Mouse (Mus musculus): ENCODE measurements at regions not wholly inside any gene's neighbourhood (a gene's known extent, or its start where the extent isn't known, plus 50 kb on each side); places are given as distances from the start of the nearest gene placed in this dataset.

DNA sequence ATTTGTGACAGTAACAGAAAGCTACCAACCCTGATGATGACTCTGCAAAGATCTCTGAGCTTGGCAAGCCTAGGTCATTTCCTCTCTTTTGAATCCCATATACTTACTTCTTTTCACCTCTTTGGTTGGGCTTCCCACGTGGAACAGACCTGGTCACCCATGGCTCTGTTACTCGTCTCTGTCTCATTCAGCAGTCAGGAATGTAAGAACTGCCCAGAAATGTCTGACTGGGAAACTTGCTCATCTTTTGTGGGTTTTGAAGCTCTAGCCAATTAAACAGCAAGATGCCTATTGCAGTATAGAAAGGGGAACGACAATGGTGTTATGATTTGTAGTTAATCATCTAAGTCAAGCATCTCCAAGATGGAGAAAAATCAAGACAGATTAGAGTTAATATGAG is 136.2 kb upstream of the Tgfbr2 start:
- TF ChIP-seq TCF12 (IDR thresholded peaks at IDR 0.05; ENCODE audit: low read depth, low read length) (no peak), MYC (IDR thresholded peaks at IDR 0.05; ENCODE audit: low read depth, low read length) (no peak), SIN3A (IDR thresholded peaks at IDR 0.05; ENCODE audit: low read length) (no peak), CTCF (conservative IDR thresholded peaks at IDR 0.05 in 1 of 2, IDR thresholded peaks at IDR 0.05 in 1 of 2; ENCODE audit: low read depth in 2 of 2, low read length in 2 of 2) (no peak), UBTF (IDR thresholded peaks at IDR 0.05; ENCODE audit: low read depth, low read length) (no peak), NELFE (IDR thresholded peaks at IDR 0.05; ENCODE audit: low read depth, low read length) (no peak), NRF1 (IDR thresholded peaks at IDR 0.05; ENCODE audit: low read depth, low read length) (no peak)
